Mouse (Mus musculus): ENCODE data around the gene Thsd7b. TPM values are rescaled to one million over a fixed set of nuclear protein-coding genes. Genes with fewer than 3 reads are reported as not detected.

Thsd7b gene
- polyA plus RNA-seq, 1 experiment from 2014 or later: 0.85 TPM

- H3K9ac ChIP-seq (ENCODE audit: low read length): no peak overlapping the region
- ATAC-seq (ENCODE audit: low read depth): no peak
- H3K4me3 ChIP-seq (ENCODE audit: low read length): no peak overlapping the region
- H3K4me2 ChIP-seq (ENCODE audit: low read depth, low read length): no peak overlapping the region
- no peaks in the 10 kb centered on the region for H3K36me3 ChIP-seq (ENCODE audit: control insufficient read depth, insufficient read depth, low read length)
- no peaks in the 10 kb centered on the region for H3K27me3 ChIP-seq (ENCODE audit: control insufficient read depth, insufficient read depth, low read depth, low read length)
- no peaks in the 10 kb centered on the region for H3K4me1 ChIP-seq (replicated peaks; ENCODE audit: control insufficient read depth, insufficient read depth, low read length)
- no peaks in the 10 kb centered on the region for H3K9me3 ChIP-seq (ENCODE audit: control insufficient read depth, low read length)
- WGBS: 85% methylated on average over 4 of the region's 4 CpGs
- no peak overlapping the region for H3K27ac ChIP-seq (ENCODE audit: low read length)
Measured at GRCm38 (mm10) chr1:129363368-129363767, 90.3 kb downstream of the Thsd7b start.

DNA sequence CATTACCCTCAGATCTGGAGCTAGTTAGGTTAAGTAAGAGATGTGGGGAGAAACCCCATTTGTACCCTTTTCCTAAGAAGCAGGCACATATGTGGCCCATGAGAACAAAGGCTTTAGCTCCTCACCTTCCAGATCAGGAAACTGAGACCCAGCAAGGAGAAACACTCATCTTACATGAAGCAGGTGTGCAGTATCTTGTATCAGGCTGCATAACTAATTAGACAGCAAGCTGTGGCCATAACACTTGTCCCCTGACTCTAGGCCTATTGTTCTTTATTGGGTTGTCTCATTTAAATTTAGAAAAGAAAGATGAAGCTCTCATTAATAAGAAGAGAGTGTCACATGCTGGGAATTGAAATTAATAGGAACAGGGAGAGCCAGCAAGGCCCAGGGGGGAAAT is 91.7 kb downstream of the Thsd7b start:
- ATAC-seq (ENCODE audit: low read depth): no peak

GRCm38 (mm10) chr1:129365590-129365989 is 92.5 kb downstream of the Thsd7b start:
- Histone ChIP-seq H3K4me3 (ENCODE audit: low read length) (no peak overlapping the region), H3K4me1 (replicated peaks; ENCODE audit: control insufficient read depth, insufficient read depth, low read length) (no peaks in the 10 kb centered on the region), H3K9ac (ENCODE audit: low read length) (no peak overlapping the region), H3K4me2 (ENCODE audit: low read depth, low read length) (no peak overlapping the region), H3K27me3 (ENCODE audit: control insufficient read depth, insufficient read depth, low read depth, low read length) (no peaks in the 10 kb centered on the region), H3K27ac (ENCODE audit: low read length) (no peak overlapping the region), H3K36me3 (ENCODE audit: control insufficient read depth, insufficient read depth, low read length) (no peaks in the 10 kb centered on the region), H3K9me3 (ENCODE audit: control insufficient read depth, low read length) (no peaks in the 10 kb centered on the region)
- no peak for ATAC-seq (ENCODE audit: low read depth)
- WGBS: 42% methylated on average over 1 of the region's 1 CpGs

More for the DNA sequence above, 91.7 kb downstream of the Thsd7b start:
- Histone ChIP-seq H3K4me3 (ENCODE audit: low read length) (no peak overlapping the region), H3K9ac (ENCODE audit: low read length) (no peak overlapping the region), H3K27ac (ENCODE audit: low read length) (no peak overlapping the region), H3K9me3 (ENCODE audit: control insufficient read depth, low read length) (no peaks in the 10 kb centered on the region), H3K27me3 (ENCODE audit: control insufficient read depth, insufficient read depth, low read depth, low read length) (no peaks in the 10 kb centered on the region), H3K4me2 (ENCODE audit: low read depth, low read length) (no peak overlapping the region), H3K4me1 (replicated peaks; ENCODE audit: control insufficient read depth, insufficient read depth, low read length) (no peaks in the 10 kb centered on the region), H3K36me3 (ENCODE audit: control insufficient read depth, insufficient read depth, low read length) (no peaks in the 10 kb centered on the region)

GRCm38 (mm10) chr1:129386479-129386878 is 113.4 kb downstream of the Thsd7b start:
- H3K9ac ChIP-seq (ENCODE audit: low read length): no peak overlapping the region

GRCm38 (mm10) chr1:129411584-129411983 is 138.5 kb downstream of the Thsd7b start:
- Histone ChIP-seq H3K36me3 (ENCODE audit: control insufficient read depth, insufficient read depth, low read length) (no peaks in the 10 kb centered on the region), H3K4me3 (ENCODE audit: low read length) (no peak overlapping the region), H3K9me3 (ENCODE audit: control insufficient read depth, low read length) (no peaks in the 10 kb centered on the region), H3K4me1 (replicated peaks; ENCODE audit: control insufficient read depth, insufficient read depth, low read length) (no peaks in the 10 kb centered on the region), H3K27ac (ENCODE audit: low read length) (no peak overlapping the region), H3K9ac (ENCODE audit: low read length) (no peak overlapping the region), H3K27me3 (ENCODE audit: control insufficient read depth, insufficient read depth, low read depth, low read length) (no peaks in the 10 kb centered on the region), H3K4me2 (ENCODE audit: low read depth, low read length) (no peak overlapping the region)
- ATAC-seq (ENCODE audit: low read depth): no peak
- 90% methylated on average over 1 of the region's 1 CpGs for WGBS

More at GRCm38 (mm10) chr1:129386479-129386878, 113.4 kb downstream of the Thsd7b start:
- H3K27me3 ChIP-seq (ENCODE audit: control insufficient read depth, insufficient read depth, low read depth, low read length): no peaks in the 10 kb centered on the region
- H3K4me1 ChIP-seq (replicated peaks; ENCODE audit: control insufficient read depth, insufficient read depth, low read length): no peaks in the 10 kb centered on the region
- no peak for ATAC-seq (ENCODE audit: low read depth)
- no peak overlapping the region for H3K4me2 ChIP-seq (ENCODE audit: low read depth, low read length)
- H3K9me3 ChIP-seq (ENCODE audit: control insufficient read depth, low read length): no peaks in the 10 kb centered on the region
- H3K36me3 ChIP-seq (ENCODE audit: control insufficient read depth, insufficient read depth, low read length): no peaks in the 10 kb centered on the region
- no peak overlapping the region for H3K4me3 ChIP-seq (ENCODE audit: low read length)
- H3K27ac ChIP-seq (ENCODE audit: low read length): no peak overlapping the region

- no peak overlapping the region for H3K4me2 ChIP-seq (ENCODE audit: low read depth, low read length)
- ATAC-seq (ENCODE audit: low read depth): no peak
- no peaks in the 10 kb centered on the region for H3K9me3 ChIP-seq (ENCODE audit: control insufficient read depth, low read length)
- no peaks in the 10 kb centered on the region for H3K36me3 ChIP-seq (ENCODE audit: control insufficient read depth, insufficient read depth, low read length)
- no peaks in the 10 kb centered on the region for H3K27me3 ChIP-seq (ENCODE audit: control insufficient read depth, insufficient read depth, low read depth, low read length)
- no peak overlapping the region for H3K9ac ChIP-seq (ENCODE audit: low read length)
- no peak overlapping the region for H3K27ac ChIP-seq (ENCODE audit: low read length)
- no peak overlapping the region for H3K4me3 ChIP-seq (ENCODE audit: low read length)
- no peaks in the 10 kb centered on the region for H3K4me1 ChIP-seq (replicated peaks; ENCODE audit: control insufficient read depth, insufficient read depth, low read length)
Measured at GRCm38 (mm10) chr1:129421581-129421980, 148.5 kb downstream of the Thsd7b start.

DNA sequence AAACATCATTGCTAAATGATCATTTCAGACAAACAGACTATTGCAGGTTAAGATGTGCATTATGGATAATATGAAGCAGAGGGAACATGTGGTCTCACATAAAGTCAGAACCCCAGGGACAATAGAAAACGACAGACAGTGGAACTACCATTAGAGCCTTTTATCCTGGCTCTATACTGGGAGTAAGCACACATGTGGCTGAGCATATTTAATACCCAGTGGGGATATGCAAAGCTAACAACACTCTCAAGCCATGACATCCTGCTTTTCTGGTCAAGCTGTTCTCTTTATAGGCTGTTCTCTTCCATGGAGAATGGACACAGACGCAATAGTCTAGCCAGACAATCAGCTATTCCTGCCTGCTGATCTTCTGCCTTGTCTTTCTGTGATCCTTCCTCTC is 191.3 kb downstream of the Thsd7b start:
- Histone ChIP-seq H3K27ac (ENCODE audit: low read length) (no peak overlapping the region), H3K9ac (ENCODE audit: low read length) (no peak overlapping the region), H3K4me3 (ENCODE audit: low read length) (no peak overlapping the region), H3K4me1 (replicated peaks; ENCODE audit: control insufficient read depth, insufficient read depth, low read length) (no peaks in the 10 kb centered on the region), H3K4me2 (ENCODE audit: low read depth, low read length) (no peak overlapping the region), H3K9me3 (ENCODE audit: control insufficient read depth, low read length) (no peaks in the 10 kb centered on the region), H3K27me3 (ENCODE audit: control insufficient read depth, insufficient read depth, low read depth, low read length) (no peaks in the 10 kb centered on the region), H3K36me3 (ENCODE audit: control insufficient read depth, insufficient read depth, low read length) (no peaks in the 10 kb centered on the region)
- ATAC-seq (ENCODE audit: low read depth): no peak
- 88% methylated on average over 2 of the region's 2 CpGs for WGBS

DNA sequence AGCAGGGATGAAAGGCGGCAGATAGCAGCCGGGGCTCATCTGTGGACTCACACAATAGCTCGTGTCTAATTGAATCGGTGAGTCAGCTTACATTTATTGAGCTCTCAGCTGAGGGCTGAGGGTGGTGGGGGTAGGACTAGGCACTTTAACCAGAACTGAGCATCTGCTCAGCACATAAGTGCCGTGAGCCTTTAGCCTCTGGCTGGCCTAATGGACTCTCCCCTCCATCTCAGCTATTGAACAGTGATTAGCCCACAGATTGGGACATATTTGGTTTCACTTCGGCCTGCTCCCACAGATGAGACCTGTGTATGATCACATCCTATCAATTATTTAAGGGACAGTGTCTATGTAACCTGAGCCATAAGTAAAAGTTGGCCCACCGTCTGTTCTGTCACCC is 200.4 kb downstream of the Thsd7b start:
- Histone ChIP-seq H3K4me1 (replicated peaks; ENCODE audit: control insufficient read depth, insufficient read depth, low read length) (no peaks in the 10 kb centered on the region), H3K27ac (ENCODE audit: low read length) (no peak overlapping the region), H3K9ac (ENCODE audit: low read length) (no peak overlapping the region), H3K4me3 (ENCODE audit: low read length) (no peak overlapping the region), H3K27me3 (ENCODE audit: control insufficient read depth, insufficient read depth, low read depth, low read length) (no peaks in the 10 kb centered on the region), H3K36me3 (ENCODE audit: control insufficient read depth, insufficient read depth, low read length) (no peaks in the 10 kb centered on the region), H3K4me2 (ENCODE audit: low read depth, low read length) (no peak overlapping the region), H3K9me3 (ENCODE audit: control insufficient read depth, low read length) (no peaks in the 10 kb centered on the region)
- ATAC-seq (ENCODE audit: low read depth): no peak
- WGBS: 72% methylated on average over 7 of the region's 7 CpGs

DNA sequence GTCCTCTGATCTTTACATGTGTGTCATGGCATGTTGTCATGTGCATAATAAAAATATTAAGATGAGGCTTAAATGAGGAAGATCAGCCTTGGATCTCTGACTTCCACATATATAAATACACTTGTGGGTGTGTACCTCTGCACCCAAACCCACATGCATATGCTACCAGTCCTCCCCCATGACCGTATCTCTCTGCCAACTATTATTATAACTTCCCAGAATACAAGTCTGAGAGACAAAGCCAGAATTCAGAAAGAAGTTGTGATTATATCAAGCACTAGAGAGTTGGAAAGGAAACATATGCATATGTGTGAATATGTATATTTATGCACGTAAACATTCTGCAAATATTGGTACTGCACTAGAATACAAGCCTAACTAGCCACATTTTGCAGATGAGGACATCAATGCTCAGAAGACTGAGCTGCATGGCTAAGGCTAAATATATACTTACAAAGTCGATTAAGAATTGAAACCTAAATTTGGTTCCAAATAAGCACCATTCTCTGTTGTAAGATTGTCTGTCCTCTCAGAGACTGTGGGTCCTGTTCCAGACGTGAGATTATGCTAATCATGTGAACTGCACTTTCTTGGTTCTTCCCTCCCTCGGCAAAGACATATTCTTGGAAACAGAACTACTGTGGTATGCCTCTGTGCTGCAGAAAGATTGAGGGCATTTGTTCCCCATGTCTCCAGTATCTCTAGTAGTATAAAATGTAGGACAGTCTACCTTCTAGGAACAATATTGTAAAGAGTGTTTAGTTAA is 211.3 kb downstream of the Thsd7b start:
- Histone ChIP-seq H3K4me3 (ENCODE audit: low read length) (no peak overlapping the region), H3K27ac (ENCODE audit: low read length) (no peak overlapping the region), H3K36me3 (ENCODE audit: control insufficient read depth, insufficient read depth, low read length) (no peaks in the 10 kb centered on the region), H3K27me3 (ENCODE audit: control insufficient read depth, insufficient read depth, low read depth, low read length) (no peaks in the 10 kb centered on the region), H3K9ac (ENCODE audit: low read length) (no peak overlapping the region), H3K4me1 (replicated peaks; ENCODE audit: control insufficient read depth, insufficient read depth, low read length) (no peaks in the 10 kb centered on the region), H3K9me3 (ENCODE audit: control insufficient read depth, low read length) (no peaks in the 10 kb centered on the region), H3K4me2 (ENCODE audit: low read depth, low read length) (no peak overlapping the region)
- WGBS: 66% methylated on average over 5 of the region's 5 CpGs
- no peak for ATAC-seq (ENCODE audit: low read depth)

DNA sequence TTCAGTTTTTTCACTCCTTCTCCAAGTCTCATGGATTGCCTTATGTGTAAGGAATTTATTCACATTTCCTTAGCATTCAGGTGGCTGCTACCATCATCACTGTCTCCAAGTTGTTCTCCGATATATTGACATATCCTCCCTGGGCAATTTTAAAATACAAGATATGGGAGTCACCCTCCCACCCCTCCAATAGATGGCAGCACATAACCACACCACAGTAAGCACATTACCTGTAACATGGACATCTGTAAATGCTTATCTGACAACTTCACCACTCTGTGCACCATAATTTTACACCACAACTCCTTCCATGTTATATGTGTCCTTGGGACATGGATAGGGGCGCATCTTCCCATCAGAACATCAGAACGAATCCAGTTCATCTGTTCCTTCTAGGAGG is 218.0 kb downstream of the Thsd7b start:
- 87% methylated on average over 3 of the region's 3 CpGs for WGBS
- no peaks in the 10 kb centered on the region for H3K9me3 ChIP-seq (ENCODE audit: control insufficient read depth, low read length)
- H3K4me3 ChIP-seq (ENCODE audit: low read length): no peak overlapping the region
- H3K4me2 ChIP-seq (ENCODE audit: low read depth, low read length): no peak overlapping the region
- no peaks in the 10 kb centered on the region for H3K36me3 ChIP-seq (ENCODE audit: control insufficient read depth, insufficient read depth, low read length)
- no peak for ATAC-seq (ENCODE audit: low read depth)
- no peak overlapping the region for H3K9ac ChIP-seq (ENCODE audit: low read length)
- no peaks in the 10 kb centered on the region for H3K4me1 ChIP-seq (replicated peaks; ENCODE audit: control insufficient read depth, insufficient read depth, low read length)
- H3K27ac ChIP-seq (ENCODE audit: low read length): no peak overlapping the region
- no peaks in the 10 kb centered on the region for H3K27me3 ChIP-seq (ENCODE audit: control insufficient read depth, insufficient read depth, low read depth, low read length)

All from lung, embryonic 16.5 days (tissue).